Comparison of ENCODE assay signal across 8 mouse cellular contexts in the genomic region with DNA sequence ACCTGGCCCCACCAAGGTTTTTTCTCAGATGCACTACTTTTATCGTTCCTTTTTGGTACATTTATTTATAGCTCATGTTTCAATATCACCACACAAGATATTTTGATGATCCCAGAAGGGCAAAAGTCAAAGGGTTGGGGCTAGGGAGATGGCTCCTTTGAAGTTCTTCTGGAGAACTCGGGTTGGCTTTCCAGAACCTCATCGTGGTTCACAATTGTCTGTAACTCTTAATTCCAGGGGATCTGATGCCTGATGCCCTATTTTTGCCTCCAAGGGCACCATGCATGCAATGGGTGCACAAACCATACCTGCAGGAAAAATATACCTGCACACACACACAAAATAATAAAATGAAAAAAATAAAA. TPM values are rescaled to one million over a fixed set of nuclear protein-coding genes. Genes with fewer than 3 reads are reported as not detected.
DNase-seq lines count a peak whose midpoint lies in the region; ATAC-seq lines count a peak whose summit lies in the region.

No protein-coding gene starts in this region.

- peaks cover 14% of the 10 kb centered on the region for H3K4me1 ChIP-seq in erythroblast, embryonic 14.5 days (ENCODE audit: control insufficient read depth)
- H3K4me1 ChIP-seq in megakaryocyte, embryonic 14.5 days, result peaks cover 19% of the 10 kb centered on the region
- H3K4me1 ChIP-seq in liver, embryonic 12.5 days, result peaks cover 9% of the 10 kb centered on the region
- peaks cover 6% of the 10 kb centered on the region; the same call in 1 of the 2 replicates for H3K4me1 ChIP-seq in stomach, embryonic 16.5 days (ENCODE audit: control insufficient read depth, insufficient read depth, low read length)

- no peak overlapping the region for H3K27ac ChIP-seq in liver, embryonic 12.5 days
- H3K27ac ChIP-seq in stomach, embryonic 16.5 days (ENCODE audit: low read length), result no peak overlapping the region

- H3K9me3 ChIP-seq in erythroblast, embryonic 14.5 days (ENCODE audit: control insufficient read depth, low read length), result no peaks in the 10 kb centered on the region
- no peaks in the 10 kb centered on the region for H3K9me3 ChIP-seq in megakaryocyte, embryonic 14.5 days
- H3K9me3 ChIP-seq in liver, embryonic 12.5 days (replicated peaks), result no peaks in the 10 kb centered on the region
- no peaks in the 10 kb centered on the region for H3K9me3 ChIP-seq in stomach, embryonic 16.5 days (replicated peaks; ENCODE audit: control insufficient read depth, low read length)

- H3K36me3 ChIP-seq in erythroblast, embryonic 14.5 days (ENCODE audit: control insufficient read depth), result no peaks in the 10 kb centered on the region
- peaks cover 12% of the 10 kb centered on the region for H3K36me3 ChIP-seq in megakaryocyte, embryonic 14.5 days (replicated peaks; ENCODE audit: low read length)
- peaks cover 10% of the 10 kb centered on the region for H3K36me3 ChIP-seq in liver, embryonic 12.5 days
- H3K36me3 ChIP-seq in stomach, embryonic 16.5 days (ENCODE audit: control insufficient read depth, insufficient read depth, low read length), result 0 out of 2 replicates have a peak, but pooled peaks cover 3% of the 10 kb centered on the region

- no peaks in the 10 kb centered on the region for H3K27me3 ChIP-seq in erythroblast, embryonic 14.5 days (ENCODE audit: control insufficient read depth)
- no peaks in the 10 kb centered on the region for H3K27me3 ChIP-seq in megakaryocyte, embryonic 14.5 days (replicated peaks)
- H3K27me3 ChIP-seq in liver, embryonic 12.5 days (replicated peaks), result no peaks in the 10 kb centered on the region
- H3K27me3 ChIP-seq in stomach, embryonic 16.5 days (ENCODE audit: control insufficient read depth, insufficient read depth, low read length), result no peaks in the 10 kb centered on the region

- H3K4me3 ChIP-seq in erythroblast, embryonic 14.5 days (replicated peaks), result peak overlapping the region; percentile 79
- peak overlapping the region; percentile 96 for H3K4me3 ChIP-seq in megakaryocyte, embryonic 14.5 days (replicated peaks)
- H3K4me3 ChIP-seq in liver, embryonic 12.5 days, result peak overlapping the region; percentile 72
- H3K4me3 ChIP-seq in stomach, embryonic 16.5 days (replicated peaks; ENCODE audit: low read length), result peak overlapping the region; percentile 89

- no peak for DNase-seq in adrenal gland, postnatal 4 days (ENCODE audit: low spot score in 2 of 2)
- DNase-seq in spleen, postnatal 36 days (ENCODE audit: low spot score in 2 of 2), result no peak

- peak overlapping the region; percentile 69 for H3K4me2 ChIP-seq in liver, embryonic 12.5 days
- H3K4me2 ChIP-seq in stomach, embryonic 16.5 days (ENCODE audit: low read depth, low read length), result peak overlapping the region; percentile 92

- ATAC-seq in erythroblast, adult 5-6 weeks (replicated peaks; ENCODE audit: low FRiP score, poor library complexity, severe bottlenecking), result no peak
- no peak for ATAC-seq in megakaryocyte, adult 5-6 weeks (ENCODE audit: poor library complexity, severe bottlenecking)
- no peak for ATAC-seq in liver, embryonic 12.5 days
- ATAC-seq in stomach, embryonic 16.5 days (ENCODE audit: insufficient read depth, low FRiP score), result no peak

- H3K9ac ChIP-seq in liver, embryonic 12.5 days, result no peak overlapping the region
- no peak overlapping the region for H3K9ac ChIP-seq in stomach, embryonic 16.5 days (ENCODE audit: low read length)

- 32% methylated on average over 3 of the region's 3 CpGs for WGBS in liver, embryonic 12.5 days (ENCODE audit: insufficient replicate concordance)
- WGBS in stomach, embryonic 16.5 days, result 29% methylated on average over 3 of the region's 3 CpGs

RNA-seq across cellular contexts. Expression of a gene that starts 0.3 kb away (rescaled TPM):
- not detected in 2 replicates for polyA plus RNA-seq in erythroblast, embryonic 14.5 days (2012)
- not detected in 2 replicates for total RNA-seq in erythroblast, adult 5-6 weeks (2015; ENCODE audit: low replicate concordance)
- 0.14 and 2.6 TPM in 2 replicates for total RNA-seq in erythroblast, adult 5-6 weeks (2017; ENCODE audit: low replicate concordance)
- 0.11 TPM in 1 of 2 replicates, not detected in the other for polyA plus RNA-seq in megakaryocyte, embryonic 14.5 days (2012; ENCODE audit: insufficient read depth, low replicate concordance)
- 2.4 and 3.2 TPM in 2 replicates for total RNA-seq in megakaryocyte, adult 5-6 weeks (2015)
- total RNA-seq in megakaryocyte, adult 5-6 weeks (2017), result 2.6 and 3.3 TPM in 2 replicates
- polyA plus RNA-seq in liver, embryonic 12.5 days (2016; fragmentation: Nextera tagmentation; extraction: Ambion mirVana), result 2.5 and 4.0 TPM in 2 replicates
- polyA plus RNA-seq in stomach, embryonic 16.5 days (2015; fragmentation: Nextera tagmentation; extraction: Ambion mirVana), result 7.9 and 9.4 TPM in 2 replicates
- 10 to 100 TPM; 22.0 to 22.2 TPM for total RNA-seq in adrenal gland, postnatal 4 days (2021)

RNA-seq across cellular contexts. Expression of a gene that starts 20.7 kb away (rescaled TPM):
- not detected in 2 replicates for polyA plus RNA-seq in erythroblast, embryonic 14.5 days (2012)
- total RNA-seq in erythroblast, adult 5-6 weeks (2015; ENCODE audit: low replicate concordance), result not detected in 2 replicates
- not detected in 2 replicates for total RNA-seq in erythroblast, adult 5-6 weeks (2017; ENCODE audit: low replicate concordance)
- not detected in 2 replicates for polyA plus RNA-seq in megakaryocyte, embryonic 14.5 days (2012; ENCODE audit: insufficient read depth, low replicate concordance)
- not detected in 2 replicates for total RNA-seq in megakaryocyte, adult 5-6 weeks (2015)
- total RNA-seq in megakaryocyte, adult 5-6 weeks (2017), result 0.18 TPM in 1 of 2 replicates, not detected in the other
- polyA plus RNA-seq in liver, embryonic 12.5 days (2016; fragmentation: Nextera tagmentation; extraction: Ambion mirVana), result 0.18 and 0.31 TPM in 2 replicates
- polyA plus RNA-seq in stomach, embryonic 16.5 days (2015; fragmentation: Nextera tagmentation; extraction: Ambion mirVana), result 4.5 and 4.8 TPM in 2 replicates
- total RNA-seq in adrenal gland, postnatal 4 days (2021), result 1 to 10 TPM; 2.0 to 4.1 TPM

RNA-seq across cellular contexts. Expression of a gene that starts 42.3 kb away (rescaled TPM):
- polyA plus RNA-seq in erythroblast, embryonic 14.5 days (2012), result 0.02 and 0.04 TPM in 2 replicates
- 48.2 and 61.7 TPM in 2 replicates for total RNA-seq in erythroblast, adult 5-6 weeks (2015; ENCODE audit: low replicate concordance)
- total RNA-seq in erythroblast, adult 5-6 weeks (2017; ENCODE audit: low replicate concordance), result 46.0 and 54.9 TPM in 2 replicates
- 0.16 TPM in 1 of 2 replicates, not detected in the other for polyA plus RNA-seq in megakaryocyte, embryonic 14.5 days (2012; ENCODE audit: insufficient read depth, low replicate concordance)
- total RNA-seq in megakaryocyte, adult 5-6 weeks (2015), result 45.8 and 49.6 TPM in 2 replicates
- total RNA-seq in megakaryocyte, adult 5-6 weeks (2017), result 26.5 and 29.9 TPM in 2 replicates
- 15.4 and 16.4 TPM in 2 replicates for polyA plus RNA-seq in liver, embryonic 12.5 days (2016; fragmentation: Nextera tagmentation; extraction: Ambion mirVana)
- polyA plus RNA-seq in stomach, embryonic 16.5 days (2015; fragmentation: Nextera tagmentation; extraction: Ambion mirVana), result 23.6 and 30.6 TPM in 2 replicates
- total RNA-seq in adrenal gland, postnatal 4 days (2021), result 10 to 100 TPM; 66.4 to 67.8 TPM

Comparison
In these comparisons a context has a peak if more than half of its experiments do, and no peak if none do; other contexts are left out.
1. RNA of a gene that starts 42.3 kb away (polyA plus RNA-seq): 23.6 to 30.6 TPM in stomach, embryonic 16.5 days and 15.4 to 16.4 TPM in liver, embryonic 12.5 days; 0.16 TPM in megakaryocyte, embryonic 14.5 days and 0.02 to 0.04 TPM in erythroblast, embryonic 14.5 days; every median in the first group is over 10 times any median in the second.
2. Peak in every context shown above with its lines, with median percentiles within 50 percentile points of each other: H3K4me3 ChIP-seq.